16 mouse cellular contexts compared by ENCODE assay signal in genomic region chr8:107148802-107149201, GRCm38 (mm10).
"Had no signal": no experiment of that assay in that cellular context is flagged by ENCODE, and none has a peak within 500 bp of the region (broad histone marks: within the 10 kb centered on the region; RNA-seq: fewer than 3 reads in every experiment).

No protein-coding gene starts in this region.

- H3K9me3 ChIP-seq: kidney, embryonic 15.5 days; neural tube, embryonic 13.5 days had no signal

- H3K27ac ChIP-seq: kidney, embryonic 15.5 days; liver, embryonic 14.5 days; neural tube, embryonic 13.5 days; stomach, postnatal 0 days had no signal

- H3K27me3 ChIP-seq: kidney, embryonic 15.5 days; neural tube, embryonic 13.5 days had no signal

- DNase-seq: kidney, adult 2 months; kidney, postnatal 14 days; left cerebral cortex, postnatal 4 days; liver; lung, adult 2 months; lung, postnatal 36 days; midbrain, embryonic 14.5 days; retina, postnatal 1 day; right cerebral cortex, postnatal 25 days; thymus, postnatal 4 days had no signal

- H3K4me3 ChIP-seq: kidney, embryonic 15.5 days; neural tube, embryonic 13.5 days had no signal

- H3K4me2 ChIP-seq: kidney, embryonic 15.5 days; neural tube, embryonic 13.5 days had no signal

- ATAC-seq: intestine, embryonic 16.5 days; lung, postnatal 0 days had no signal

- H3K9ac ChIP-seq: kidney, embryonic 15.5 days; liver, embryonic 14.5 days; neural tube, embryonic 13.5 days had no signal
